Mouse (Mus musculus): ENCODE data around the gene Gnat1. TPM values are rescaled to one million over a fixed set of nuclear protein-coding genes. Genes with fewer than 3 reads are reported as not detected.

The Gnat1 gene
- total RNA-seq, 2 experiments from 2014 or later = 0.71 to 1.1 TPM

DNA sequence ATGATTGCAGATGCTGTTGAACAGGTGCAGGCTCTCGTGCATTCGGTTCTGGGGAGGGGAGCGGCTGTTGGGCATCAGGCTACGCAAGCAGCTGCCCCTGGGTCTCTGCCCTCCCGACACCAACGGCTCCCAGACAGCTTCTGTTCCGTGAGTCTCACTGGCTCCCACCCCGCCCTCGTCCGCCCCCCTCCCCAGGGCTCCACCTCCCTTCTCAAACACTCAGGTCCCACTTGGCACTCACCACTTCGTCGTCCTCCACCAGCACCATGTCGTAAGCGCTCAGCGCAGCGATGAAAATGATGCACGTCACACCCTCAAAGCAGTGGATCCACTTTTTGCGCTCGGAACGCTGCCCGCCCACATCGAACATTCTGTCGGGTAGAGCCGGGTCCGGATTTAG, 3.2 kb downstream of the Gnat1 start:
- DNase-seq (ENCODE audit: low spot score in 2 of 2) = no peak

DNA sequence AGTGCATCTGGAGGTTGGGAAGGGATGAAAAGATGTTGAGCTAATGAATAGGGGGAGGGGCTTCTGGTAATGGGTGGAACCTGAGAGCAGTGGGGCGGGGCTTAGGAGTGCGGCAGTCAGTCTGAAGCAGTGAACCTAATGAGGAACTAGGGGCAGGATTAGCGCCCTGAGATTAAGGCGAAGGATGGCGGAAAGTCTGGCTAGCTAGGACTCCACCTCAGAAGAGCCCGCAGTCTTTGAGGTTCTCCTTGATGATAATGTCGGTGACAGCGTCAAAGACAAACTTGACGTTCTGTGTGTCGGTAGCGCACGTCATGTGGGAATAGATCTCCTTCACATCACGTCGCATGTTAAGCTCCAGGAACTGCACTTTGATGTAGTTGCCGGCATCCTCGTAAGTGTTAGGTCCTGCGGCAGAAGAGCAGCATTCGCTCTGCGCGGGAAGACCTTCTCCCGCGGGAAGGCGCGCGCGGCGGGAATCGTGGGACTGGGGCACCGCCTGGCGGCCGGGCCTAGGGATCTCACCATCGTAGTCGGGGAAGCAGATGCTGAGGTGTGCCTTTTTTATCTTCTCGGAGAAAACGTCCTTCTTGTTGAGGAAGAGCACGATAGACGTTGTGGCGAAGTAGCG, 3.7 kb downstream of the Gnat1 start:
- peak; percentile 77 to 84 for DNase-seq (ENCODE audit: low spot score in 2 of 2)

- no peak for DNase-seq (ENCODE audit: low spot score in 2 of 2)
These were observed 4.7 kb downstream of the Gnat1 start for GRCm38 (mm10) chr9:107674609-107675429.

- DNase-seq (ENCODE audit: low spot score in 2 of 2) = no peak
These were observed 9.3 kb downstream of the Gnat1 start for GRCm38 (mm10) chr9:107670259-107670658.

DNA sequence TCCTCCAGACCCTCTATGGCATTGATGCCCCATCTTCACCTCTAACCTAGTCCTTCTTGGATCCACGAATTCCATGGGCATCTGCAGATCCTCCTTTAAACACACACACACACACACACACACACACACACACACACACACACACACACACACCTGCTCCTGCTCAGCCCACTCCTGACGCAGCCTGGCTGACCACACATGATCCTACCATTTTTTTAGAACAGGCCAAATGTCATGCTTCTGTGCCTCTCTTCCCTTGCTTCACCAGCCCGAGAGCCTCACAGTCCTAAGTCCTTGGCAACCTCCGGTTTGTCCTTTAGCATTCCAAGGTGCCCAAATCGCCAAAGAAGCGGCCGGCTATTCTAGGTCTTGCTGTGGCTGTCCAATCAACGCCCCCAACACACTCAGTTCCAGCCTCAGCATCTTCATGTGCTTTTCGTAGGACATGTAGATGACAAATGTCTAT, 10.0 kb downstream of the Gnat1 start, which contains the start of gene Slc38a3:
Slc38a3 (minus strand) TSS at position 51 of the 466 bp plus-strand sequence.
- no peak for DNase-seq (ENCODE audit: low spot score in 2 of 2)

GRCm38 (mm10) chr9:107668916-107669315, 10.6 kb downstream of the Gnat1 start:
- DNase-seq (ENCODE audit: low spot score in 2 of 2) = no peak

- DNase-seq (ENCODE audit: low spot score in 2 of 2) = no peak
These were observed 11.5 kb downstream of the Gnat1 start for GRCm38 (mm10) chr9:107668011-107668410.

- DNase-seq (ENCODE audit: low spot score in 2 of 2) = peak; percentile 49 to 71
These were observed 12.3 kb downstream of the Gnat1 start for GRCm38 (mm10) chr9:107667219-107667618.

- DNase-seq (ENCODE audit: low spot score in 2 of 2) = no peak
These were observed 12.7 kb downstream of the Gnat1 start for GRCm38 (mm10) chr9:107666751-107667205.

- no peak for DNase-seq (ENCODE audit: low spot score in 2 of 2)
These were observed 14.2 kb downstream of the Gnat1 start for GRCm38 (mm10) chr9:107665308-107665707.

- DNase-seq (ENCODE audit: low spot score in 2 of 2) = no peak
These were observed 16.0 kb downstream of the Gnat1 start for GRCm38 (mm10) chr9:107663525-107663924.

DNA sequence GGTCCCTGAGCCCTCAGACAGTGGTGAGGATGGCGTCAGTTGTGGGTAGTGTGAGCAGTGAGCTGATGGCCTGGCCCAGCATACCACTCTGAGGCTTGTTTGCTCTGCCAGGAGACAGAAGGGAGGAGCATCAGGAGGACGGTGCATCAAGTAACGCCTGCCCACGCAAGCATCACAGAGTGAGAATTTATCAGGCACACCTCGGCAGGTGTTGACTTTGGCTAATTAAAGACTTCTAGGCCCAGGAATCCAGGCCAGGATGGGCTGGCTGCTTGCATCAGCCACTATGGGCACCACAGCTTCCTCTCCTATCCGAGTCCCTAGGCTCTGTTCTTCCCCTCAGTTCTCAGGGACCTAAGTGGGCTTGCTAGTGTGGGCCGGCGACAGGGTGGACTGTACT, 17.2 kb downstream of the Gnat1 start:
- no peak for DNase-seq (ENCODE audit: low spot score in 2 of 2)

GRCm38 (mm10) chr9:107660777-107661176, 18.7 kb downstream of the Gnat1 start:
- no peak for DNase-seq (ENCODE audit: low spot score in 2 of 2)

DNA sequence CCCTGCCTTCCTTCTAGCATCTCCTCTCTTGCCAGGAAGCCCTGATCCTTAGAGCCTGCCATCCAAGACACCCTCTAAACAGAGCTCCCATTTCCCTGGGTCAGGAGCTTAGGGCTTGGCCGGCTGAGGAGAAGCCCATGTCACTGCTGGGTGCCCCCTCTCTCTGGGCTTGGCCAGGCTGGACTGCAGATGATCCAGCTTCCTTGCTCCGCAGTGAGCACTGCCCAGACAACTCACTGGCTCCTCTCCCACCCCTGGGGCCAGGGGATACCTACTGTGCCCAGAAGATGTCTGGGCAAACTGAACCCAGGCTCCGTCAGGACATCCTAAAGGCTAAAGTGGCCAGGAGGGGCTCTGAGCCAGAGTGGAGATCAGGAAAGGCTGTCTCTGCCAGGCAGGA, 19.6 kb downstream of the Gnat1 start:
- DNase-seq (ENCODE audit: low spot score in 2 of 2) = peak in 1 of 2 experiments; percentile 57

- peak; percentile 73 to 78 for DNase-seq (ENCODE audit: low spot score in 2 of 2)
These were observed 20.0 kb downstream of the Gnat1 start for GRCm38 (mm10) chr9:107659551-107659950.

GRCm38 (mm10) chr9:107658096-107658495, 21.4 kb downstream of the Gnat1 start:
- DNase-seq (ENCODE audit: low spot score in 2 of 2) = no peak

- no peak for DNase-seq (ENCODE audit: low spot score in 2 of 2)
These were observed 22.4 kb downstream of the Gnat1 start for GRCm38 (mm10) chr9:107657144-107657543.

DNA sequence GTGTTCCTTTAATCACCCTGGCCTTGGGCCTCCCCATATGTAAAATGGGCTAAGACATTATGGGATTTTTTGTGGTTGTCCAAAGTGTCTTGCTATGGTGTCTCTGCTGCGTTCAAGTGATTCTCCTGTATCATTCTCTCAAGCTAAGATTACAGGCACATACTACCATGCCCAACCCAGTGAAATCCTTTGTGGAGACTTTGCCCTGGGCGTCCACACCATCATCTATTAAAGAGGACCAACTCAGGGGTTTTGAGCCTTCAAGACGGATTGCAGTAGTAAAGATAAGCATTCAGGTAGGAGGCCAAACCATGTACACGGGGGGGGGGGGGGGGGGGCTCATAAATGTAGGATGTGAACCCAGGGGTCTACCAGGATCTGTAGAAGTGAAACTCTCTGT, 24.9 kb downstream of the Gnat1 start:
- no peak for DNase-seq (ENCODE audit: low spot score in 2 of 2)

GRCm38 (mm10) chr9:107653474-107653873, 26.0 kb downstream of the Gnat1 start:
- DNase-seq (ENCODE audit: low spot score in 2 of 2) = no peak

DNA sequence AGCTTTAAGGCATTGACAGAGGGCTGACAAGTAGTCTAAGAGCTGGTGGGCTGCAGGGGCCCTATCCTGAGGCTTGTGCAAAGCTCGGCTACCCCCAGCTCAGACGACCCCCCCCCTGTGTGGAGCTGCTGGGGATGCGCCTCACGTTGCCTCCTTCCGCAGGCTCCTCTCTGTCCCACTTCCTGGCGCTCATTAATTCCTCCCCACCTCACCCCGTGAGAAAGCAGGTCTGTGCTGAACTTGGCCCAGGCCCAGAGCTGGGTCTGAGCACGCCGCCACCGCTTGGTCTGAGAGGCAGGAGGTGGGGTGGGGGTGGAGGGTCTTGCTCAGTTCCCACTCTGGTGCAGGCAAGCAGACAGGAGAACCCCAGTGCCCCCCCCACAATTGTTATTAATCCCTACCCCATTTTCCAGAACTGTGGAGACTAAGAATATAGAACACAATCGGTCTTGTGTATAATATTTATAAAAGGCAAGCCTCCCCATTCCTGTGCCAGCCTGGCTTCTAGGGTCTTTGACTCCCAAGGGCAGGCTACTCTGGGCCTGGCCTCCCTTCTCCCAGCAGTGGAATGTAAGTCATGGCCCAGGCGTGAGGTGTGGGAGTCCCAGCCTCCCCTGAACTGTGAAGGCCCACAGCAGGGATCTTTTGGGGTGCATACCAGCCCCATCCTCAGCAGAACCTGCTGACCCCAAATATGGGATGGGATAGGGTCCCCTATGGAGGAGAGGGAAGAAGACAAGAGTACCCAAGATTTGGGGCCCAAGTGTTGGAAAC, 28.6 kb downstream of the Gnat1 start:
- DNase-seq (ENCODE audit: low spot score in 2 of 2) = peak in 1 of 2 experiments; percentile 69

DNA sequence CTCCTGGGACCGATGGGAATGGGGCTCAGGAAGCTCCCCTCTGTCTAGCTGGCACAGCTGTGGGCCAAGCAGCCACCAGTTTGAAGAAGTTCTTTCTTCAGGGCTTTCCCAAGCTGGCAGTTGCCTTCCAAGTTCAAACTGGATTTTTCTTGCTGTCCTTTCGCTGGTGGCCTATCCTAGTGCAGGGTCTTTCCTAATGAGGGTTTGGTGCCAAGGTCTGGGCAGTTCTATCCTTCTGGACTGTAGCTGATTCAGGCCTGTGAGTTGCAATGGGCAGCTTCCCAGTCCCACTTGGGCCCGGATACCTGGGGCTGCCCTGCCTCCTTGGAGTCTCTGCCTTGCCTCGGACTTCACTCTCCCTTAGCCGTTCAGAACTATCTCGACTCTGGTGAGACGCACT, 29.3 kb downstream of the Gnat1 start:
- no peak for DNase-seq (ENCODE audit: low spot score in 2 of 2)

GRCm38 (mm10) chr9:107648767-107649166, 30.7 kb downstream of the Gnat1 start:
- no peak for DNase-seq (ENCODE audit: low spot score in 2 of 2)
